Mouse (Mus musculus): ENCODE data around the gene Hcn1. TPM values are rescaled to one million over a fixed set of nuclear protein-coding genes. Genes with fewer than 3 reads are reported as not detected.

The Hcn1 gene
- polyA plus RNA-seq, 2 experiments = under 0.01 TPM; not detected in 1

- no peak overlapping the region for H3K4me3 ChIP-seq (ENCODE audit: insufficient read depth in 1 of 2, low read depth in 2 of 2, low read length in 2 of 2)
- no peak for ATAC-seq (ENCODE audit: insufficient read depth)
- WGBS (ENCODE audit: insufficient replicate concordance) = 48% methylated on average over 3 of the region's 3 CpGs
These were observed 143.1 kb downstream of the Hcn1 start for GRCm38 (mm10) chr13:117745173-117745572.

GRCm38 (mm10) chr13:117765487-117765886, 163.4 kb downstream of the Hcn1 start:
- Histone ChIP-seq H3K4me1 (replicated peaks; ENCODE audit: control insufficient read depth in 2 of 2, insufficient read depth in 2 of 2, low read length in 1 of 2) (no peaks in the 10 kb centered on the region), H3K27me3 (ENCODE audit: control insufficient read depth, insufficient read depth, low read length) (no peaks in the 10 kb centered on the region), H3K9ac (replicated peaks) (no peak overlapping the region), H3K27ac (no peak overlapping the region), H3K4me2 (ENCODE audit: low read depth) (no peak overlapping the region), H3K9me3 (ENCODE audit: control insufficient read depth, low read length) (no peaks in the 10 kb centered on the region), H3K4me3 (ENCODE audit: insufficient read depth in 1 of 2, low read depth in 2 of 2, low read length in 2 of 2) (no peak overlapping the region), H3K36me3 (replicated peaks; ENCODE audit: control insufficient read depth, insufficient read depth, low read depth) (no peaks in the 10 kb centered on the region)
- DNase-seq (ENCODE audit: low read depth in 3 of 3, low spot score in 3 of 3) (no peak), ATAC-seq (ENCODE audit: insufficient read depth) (no peak)
- TF ChIP-seq EP300 (IDR thresholded peaks at IDR 0.05; ENCODE audit: low read depth) (no peak), CTCF (IDR thresholded peaks at IDR 0.05; ENCODE audit: low read depth) (no peak)
- WGBS (ENCODE audit: insufficient replicate concordance) = 53% methylated on average over 6 of the region's 6 CpGs

More at GRCm38 (mm10) chr13:117745173-117745572, 143.1 kb downstream of the Hcn1 start:
- H3K9ac ChIP-seq (replicated peaks) = no peak overlapping the region
- no peaks in the 10 kb centered on the region for H3K36me3 ChIP-seq (replicated peaks; ENCODE audit: control insufficient read depth, insufficient read depth, low read depth)
- H3K4me1 ChIP-seq (replicated peaks; ENCODE audit: control insufficient read depth in 2 of 2, insufficient read depth in 2 of 2, low read length in 1 of 2) = no peaks in the 10 kb centered on the region
- H3K4me2 ChIP-seq (ENCODE audit: low read depth) = no peak overlapping the region
- no peaks in the 10 kb centered on the region for H3K27me3 ChIP-seq (ENCODE audit: control insufficient read depth, insufficient read depth, low read length)
- H3K9me3 ChIP-seq (ENCODE audit: control insufficient read depth, low read length) = no peaks in the 10 kb centered on the region
- no peak for DNase-seq (ENCODE audit: low read depth in 3 of 3, low spot score in 3 of 3)
- no peak overlapping the region for H3K27ac ChIP-seq
- TF ChIP-seq CTCF (IDR thresholded peaks at IDR 0.05; ENCODE audit: low read depth) (no peak), EP300 (IDR thresholded peaks at IDR 0.05; ENCODE audit: low read depth) (no peak)

GRCm38 (mm10) chr13:117785376-117785775, 183.3 kb downstream of the Hcn1 start:
- H3K36me3 ChIP-seq (replicated peaks; ENCODE audit: control insufficient read depth, insufficient read depth, low read depth) = no peaks in the 10 kb centered on the region
- WGBS (ENCODE audit: insufficient replicate concordance) = 65% methylated on average over 2 of the region's 2 CpGs
- H3K27me3 ChIP-seq (ENCODE audit: control insufficient read depth, insufficient read depth, low read length) = no peaks in the 10 kb centered on the region
- H3K4me3 ChIP-seq (ENCODE audit: insufficient read depth in 1 of 2, low read depth in 2 of 2, low read length in 2 of 2) = no peak overlapping the region
- H3K27ac ChIP-seq = no peak overlapping the region
- no peak for TF ChIP-seq EP300 (IDR thresholded peaks at IDR 0.05; ENCODE audit: low read depth)
- no peak for TF ChIP-seq CTCF (IDR thresholded peaks at IDR 0.05; ENCODE audit: low read depth)
- no peaks in the 10 kb centered on the region for H3K9me3 ChIP-seq (ENCODE audit: control insufficient read depth, low read length)
- DNase-seq (ENCODE audit: low read depth in 3 of 3, low spot score in 3 of 3) = no peak
- no peak overlapping the region for H3K9ac ChIP-seq (replicated peaks)
- no peak for ATAC-seq (ENCODE audit: insufficient read depth)
- no peaks in the 10 kb centered on the region for H3K4me1 ChIP-seq (replicated peaks; ENCODE audit: control insufficient read depth in 2 of 2, insufficient read depth in 2 of 2, low read length in 1 of 2)
- H3K4me2 ChIP-seq (ENCODE audit: low read depth) = no peak overlapping the region

GRCm38 (mm10) chr13:117792861-117793260, 190.7 kb downstream of the Hcn1 start:
- Histone ChIP-seq H3K4me1 (replicated peaks; ENCODE audit: control insufficient read depth in 2 of 2, insufficient read depth in 2 of 2, low read length in 1 of 2) (no peaks in the 10 kb centered on the region), H3K9me3 (ENCODE audit: control insufficient read depth, low read length) (no peaks in the 10 kb centered on the region), H3K27ac (no peak overlapping the region), H3K27me3 (ENCODE audit: control insufficient read depth, insufficient read depth, low read length) (no peaks in the 10 kb centered on the region), H3K4me2 (ENCODE audit: low read depth) (no peak overlapping the region), H3K36me3 (replicated peaks; ENCODE audit: control insufficient read depth, insufficient read depth, low read depth) (no peaks in the 10 kb centered on the region), H3K9ac (replicated peaks) (no peak overlapping the region), H3K4me3 (ENCODE audit: insufficient read depth in 1 of 2, low read depth in 2 of 2, low read length in 2 of 2) (no peak overlapping the region)
- TF ChIP-seq CTCF (IDR thresholded peaks at IDR 0.05; ENCODE audit: low read depth) = no peak
- TF ChIP-seq EP300 (IDR thresholded peaks at IDR 0.05; ENCODE audit: low read depth) = no peak
- no peak for ATAC-seq (ENCODE audit: insufficient read depth)
- 34% methylated on average over 1 of the region's 1 CpGs for WGBS (ENCODE audit: insufficient replicate concordance)
- DNase-seq (ENCODE audit: low read depth in 3 of 3, low spot score in 3 of 3) = no peak

- H3K36me3 ChIP-seq (replicated peaks; ENCODE audit: control insufficient read depth, insufficient read depth, low read depth) = no peaks in the 10 kb centered on the region
- no peak for DNase-seq (ENCODE audit: low read depth in 3 of 3, low spot score in 3 of 3)
- no peak overlapping the region for H3K4me3 ChIP-seq (ENCODE audit: insufficient read depth in 1 of 2, low read depth in 2 of 2, low read length in 2 of 2)
These were observed 198.9 kb downstream of the Hcn1 start for GRCm38 (mm10) chr13:117801061-117801460.

More at GRCm38 (mm10) chr13:117801061-117801460, 198.9 kb downstream of the Hcn1 start:
- TF ChIP-seq EP300 (IDR thresholded peaks at IDR 0.05; ENCODE audit: low read depth) = no peak
- no peak overlapping the region for H3K27ac ChIP-seq
- H3K4me1 ChIP-seq (replicated peaks; ENCODE audit: control insufficient read depth in 2 of 2, insufficient read depth in 2 of 2, low read length in 1 of 2) = no peaks in the 10 kb centered on the region
- no peaks in the 10 kb centered on the region for H3K9me3 ChIP-seq (ENCODE audit: control insufficient read depth, low read length)
- H3K27me3 ChIP-seq (ENCODE audit: control insufficient read depth, insufficient read depth, low read length) = no peaks in the 10 kb centered on the region
- H3K9ac ChIP-seq (replicated peaks) = no peak overlapping the region
- no peak overlapping the region for H3K4me2 ChIP-seq (ENCODE audit: low read depth)
- no peak for ATAC-seq (ENCODE audit: insufficient read depth)
